Mouse (Mus musculus) intestine, postnatal 0 days (tissue): ENCODE measurements at regions not wholly inside any gene's neighbourhood (a gene's known extent, or its start where the extent isn't known, plus 50 kb on each side); places are given as distances from the start of the nearest gene placed in this dataset.

Experiments used
- ATAC-seq: fragments of 200-750 bp; cut with Nextera tagmentation; 2 replicates; pipeline ENCODE4 v1.8.0; 2017; ENCODE audit warnings: mild to moderate bottlenecking, moderate TSS enrichment, moderate library complexity
- H3K27ac ChIP-seq: fragments of 300-500 bp; sonication (generic); 2 replicates; pipeline ENCODE4 v1.5.1; 2014; ENCODE audit warnings: mild to moderate bottlenecking, low read depth, low read length, moderate library complexity
- H3K27me3 ChIP-seq: fragments of 300-500 bp; sonication (generic); replicated peaks from 2 replicates; pipeline ENCODE4 v1.6.1; 2014; ENCODE audit warnings: low read length, mixed read lengths; ENCODE audit not compliant: control insufficient read depth, insufficient read depth
- H3K36me3 ChIP-seq: fragments of 300-500 bp; sonication (generic); 2 replicates; pipeline ENCODE4 v1.6.1; 2014; ENCODE audit warnings: mild to moderate bottlenecking, moderate library complexity; ENCODE audit not compliant: control insufficient read depth, insufficient read depth
- H3K4me1 ChIP-seq: fragments of 300-500 bp; sonication (generic); replicated peaks from 2 replicates; pipeline ENCODE4 v1.6.1; 2014; ENCODE audit warnings: antibody characterized with exemption, low read length, mixed read lengths; ENCODE audit not compliant: control insufficient read depth, insufficient read depth
- H3K4me2 ChIP-seq: fragments of 300-500 bp; sonication (generic); replicated peaks from 2 replicates; pipeline ENCODE4 v1.6.1; 2014; ENCODE audit warnings: low read depth, mild to moderate bottlenecking, moderate library complexity
- H3K4me3 ChIP-seq: fragments of 300-500 bp; sonication (generic); 2 replicates; pipeline ENCODE4 v1.5.1; 2014; ENCODE audit warnings: low read depth, low read length
- H3K9ac ChIP-seq: fragments of 300-500 bp; sonication (generic); 2 replicates; pipeline ENCODE4 v1.6.1; 2014; ENCODE audit warnings: mild to moderate bottlenecking, low read depth, low read length
- H3K9me3 ChIP-seq: fragments of 300-500 bp; sonication (generic); 2 replicates; pipeline ENCODE4 v1.6.1; 2016; ENCODE audit warnings: mixed run types; ENCODE audit not compliant: control insufficient read depth
- CTCF ChIP-seq: sonication (generic); IDR thresholded peaks from 2 replicates; pipeline ENCODE4 v1.5.1; 2016; ENCODE audit warnings: low read depth, mild to moderate bottlenecking, control low read depth, antibody characterized with exemption, moderate library complexity
- WGBS: fragments of 180-500 bp; shearing (Covaris S2); extraction: QIAGEN DNeasy Blood & Tissue Kit; methylation state at CpG from one replicate; pipeline ENCODE4 v1.1.7; 2014; 5-methylcytosine and 5-hydroxymethylcytosine counted together

- WGBS = 56% methylated on average over 6 of the region's 6 CpGs
- Histone ChIP-seq H3K9ac (no peak overlapping the region), H3K36me3 (no peaks in the 10 kb centered on the region), H3K9me3 (no peaks in the 10 kb centered on the region), H3K4me3 (no peak overlapping the region), H3K4me1 (no peaks in the 10 kb centered on the region), H3K27me3 (no peaks in the 10 kb centered on the region), H3K27ac (no peak overlapping the region), H3K4me2 (peak overlapping the region; percentile 24)
- TF ChIP-seq CTCF = no peak
- peak; percentile 33; the same call in 1 of the 2 replicates for ATAC-seq
These were observed 213.8 kb upstream of the Spdye4c start for GRCm38 (mm10) chr2:128377176-128377575.

- H3K36me3 ChIP-seq = no peaks in the 10 kb centered on the region
- H3K4me1 ChIP-seq = no peaks in the 10 kb centered on the region
- ATAC-seq = no peak
- no peaks in the 10 kb centered on the region for H3K27me3 ChIP-seq
- no peak for TF ChIP-seq CTCF
- H3K4me2 ChIP-seq = peak overlapping the region; percentile 24
- 35% methylated on average over 10 of the region's 10 CpGs for WGBS
- H3K9ac ChIP-seq = no peak overlapping the region
- H3K9me3 ChIP-seq = no peaks in the 10 kb centered on the region
- 0 out of 2 replicates have a peak overlapping the region, but pooled peaks have one; percentile 2 for H3K4me3 ChIP-seq
- H3K27ac ChIP-seq = no peak overlapping the region
These were observed 213.3 kb upstream of the Spdye4c start for GRCm38 (mm10) chr2:128377680-128378079.

- ATAC-seq = no peak
- H3K4me1 ChIP-seq = no peaks in the 10 kb centered on the region
- WGBS = 67% methylated on average over 7 of the region's 7 CpGs
- no peak overlapping the region for H3K27ac ChIP-seq
- no peak overlapping the region for H3K4me2 ChIP-seq
- H3K4me3 ChIP-seq = no peak overlapping the region
- H3K9ac ChIP-seq = no peak overlapping the region
- no peaks in the 10 kb centered on the region for H3K36me3 ChIP-seq
- no peak for TF ChIP-seq CTCF
- no peaks in the 10 kb centered on the region for H3K27me3 ChIP-seq
- no peaks in the 10 kb centered on the region for H3K9me3 ChIP-seq
These were observed 212.6 kb upstream of the Spdye4c start for GRCm38 (mm10) chr2:128378456-128378855.

GRCm38 (mm10) chr2:128379151-128379550 lies 211.9 kb upstream of the Spdye4c start:
- ATAC-seq = no peak
- Histone ChIP-seq H3K4me3 (no peak overlapping the region), H3K4me1 (no peaks in the 10 kb centered on the region), H3K4me2 (no peak overlapping the region), H3K36me3 (no peaks in the 10 kb centered on the region), H3K9ac (no peak overlapping the region), H3K27me3 (no peaks in the 10 kb centered on the region), H3K9me3 (no peaks in the 10 kb centered on the region), H3K27ac (no peak overlapping the region)
- 53% methylated on average over 8 of the region's 8 CpGs for WGBS
- TF ChIP-seq CTCF = no peak

GRCm38 (mm10) chr2:128379554-128379953 lies 211.5 kb upstream of the Spdye4c start:
- no peak for TF ChIP-seq CTCF
- no peak overlapping the region for H3K27ac ChIP-seq
- H3K4me3 ChIP-seq = no peak overlapping the region
- WGBS = 52% methylated on average over 8 of the region's 8 CpGs
- no peaks in the 10 kb centered on the region for H3K36me3 ChIP-seq
- no peak overlapping the region for H3K4me2 ChIP-seq
- no peaks in the 10 kb centered on the region for H3K27me3 ChIP-seq
- no peaks in the 10 kb centered on the region for H3K4me1 ChIP-seq
- H3K9ac ChIP-seq = no peak overlapping the region
- ATAC-seq = no peak
- no peaks in the 10 kb centered on the region for H3K9me3 ChIP-seq

GRCm38 (mm10) chr2:128380581-128380980 lies 210.4 kb upstream of the Spdye4c start:
- TF ChIP-seq CTCF = no peak
- Histone ChIP-seq H3K27me3 (no peaks in the 10 kb centered on the region), H3K36me3 (no peaks in the 10 kb centered on the region), H3K9ac (no peak overlapping the region), H3K4me2 (no peak overlapping the region), H3K9me3 (no peaks in the 10 kb centered on the region), H3K4me1 (no peaks in the 10 kb centered on the region), H3K4me3 (no peak overlapping the region), H3K27ac (no peak overlapping the region)
- WGBS = 57% methylated on average over 7 of the region's 7 CpGs
- no peak for ATAC-seq

- Histone ChIP-seq H3K4me2 (no peak overlapping the region), H3K9me3 (no peaks in the 10 kb centered on the region), H3K9ac (no peak overlapping the region), H3K27ac (no peak overlapping the region), H3K4me1 (no peaks in the 10 kb centered on the region), H3K27me3 (no peaks in the 10 kb centered on the region), H3K36me3 (no peaks in the 10 kb centered on the region), H3K4me3 (no peak overlapping the region)
- no peak for TF ChIP-seq CTCF
- WGBS = 89% methylated on average over 5 of the region's 5 CpGs
- ATAC-seq = no peak
These were observed 209.3 kb upstream of the Spdye4c start for GRCm38 (mm10) chr2:128381684-128382205.
